Mouse (Mus musculus) lung, adult 2 months (tissue): Measurements from ENCODE around the gene Atp8a1.

ENCODE experiments used
- CTCF ChIP-seq: fragments of 200-500 bp; IDR thresholded peaks from 2 replicates; pipeline ENCODE4 v1.5.1; 2011; ENCODE audit warnings: mild to moderate bottlenecking, low read length, control low read depth; ENCODE audit not compliant: insufficient read depth
- POLR2A ChIP-seq: fragments of 200-500 bp; IDR thresholded peaks from 2 replicates; pipeline ENCODE4 v1.6.1; 2011; ENCODE audit warnings: low read depth, mild to moderate bottlenecking, control low read depth, low read length, borderline replicate concordance; ENCODE audit errors: extremely low read depth

DNA sequence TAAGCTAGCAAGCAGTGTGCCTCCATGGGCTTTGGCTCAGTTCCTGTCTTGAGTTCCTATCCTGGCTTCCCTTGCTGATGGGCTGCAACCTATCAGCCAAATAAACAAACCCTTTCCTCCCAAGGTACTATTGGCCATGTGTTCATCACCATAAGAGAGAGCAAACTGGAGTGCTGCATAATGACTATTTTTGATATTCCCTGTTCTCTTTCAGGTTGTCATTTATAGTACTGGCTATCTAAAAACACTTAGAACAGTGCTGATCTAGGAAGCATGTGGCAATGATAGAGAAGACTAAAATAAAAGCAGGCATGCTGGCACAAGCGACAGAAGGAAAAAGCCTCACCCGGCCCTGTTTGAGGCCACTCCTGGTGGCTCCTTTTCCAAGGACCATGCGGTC, 149.1 kb downstream of the Atp8a1 start:
- TF ChIP-seq CTCF (no peak), POLR2A (no peak)
